Mouse (Mus musculus) myocyte (in vitro differentiated cells): ENCODE results near the gene Gpr55.

Source experiments
- MAX ChIP-seq: IDR thresholded peaks from one replicate; pipeline ENCODE4 v1.6.1; 2011; ENCODE audit warnings: low read depth, mild to moderate bottlenecking, control low read depth
- POLR2A ChIP-seq: IDR thresholded peaks from one replicate; pipeline ENCODE4 v1.6.1; 2011; ENCODE audit warnings: low read depth, mild to moderate bottlenecking, control low read depth, moderate library complexity; ENCODE audit not compliant: insufficient read length
- POLR2AphosphoS2 ChIP-seq: IDR thresholded peaks from one replicate; pipeline ENCODE4 v1.6.1; 2011; ENCODE audit warnings: low read depth, control low read depth; ENCODE audit not compliant: insufficient read length

- TF ChIP-seq MAX (no peak), POLR2A (no peak), POLR2AphosphoS2 (no peak)
Measured at GRCm38 (mm10) chr1:85971070-85971469, 10.3 kb upstream of the Gpr55 start.
